Mouse (Mus musculus) lung, embryonic 14.5 days (tissue): Measurements from ENCODE around the gene Bcl2. TPM values are rescaled to one million over a fixed set of nuclear protein-coding genes. Genes with fewer than 3 reads are reported as not detected.

ENCODE experiments used
- ATAC-seq: fragments of 200-750 bp; cut with Nextera tagmentation; 2 replicates; pipeline ENCODE4 v1.8.0; 2017; ENCODE audit warnings: mild to moderate bottlenecking, moderate TSS enrichment, moderate library complexity; ENCODE audit not compliant: insufficient read depth
- DNase-seq: peaks from one replicate; pipeline ENCODE4 v3.0.0-alpha.2; 2015
- H3K27ac ChIP-seq: fragments of 300-500 bp; sonication (generic); 2 replicates; pipeline ENCODE4 v1.5.1; 2014; ENCODE audit warnings: low read depth, mild to moderate bottlenecking, moderate library complexity
- H3K27me3 ChIP-seq: fragments of 300-500 bp; sonication (generic); 2 replicates; pipeline ENCODE4 v1.6.1; 2014; ENCODE audit warnings: low read length, control low read depth; ENCODE audit not compliant: insufficient read depth
- H3K36me3 ChIP-seq: fragments of 300-500 bp; sonication (generic); 2 replicates; pipeline ENCODE4 v1.6.1; 2014; ENCODE audit warnings: control low read depth; ENCODE audit not compliant: insufficient read depth
- H3K4me1 ChIP-seq: fragments of 300-500 bp; sonication (generic); 2 replicates; pipeline ENCODE4 v1.6.1; 2014; ENCODE audit warnings: antibody characterized with exemption, control low read depth; ENCODE audit not compliant: insufficient read depth
- H3K4me2 ChIP-seq: fragments of 300-500 bp; sonication (generic); 2 replicates; pipeline ENCODE4 v1.6.1; 2014; ENCODE audit warnings: mild to moderate bottlenecking
- H3K4me3 ChIP-seq: fragments of 300-500 bp; sonication (generic); 2 replicates; pipeline ENCODE4 v1.5.1; 2014; ENCODE audit warnings: low read depth, low read length
- H3K9ac ChIP-seq: fragments of 300-500 bp; sonication (generic); 2 replicates; pipeline ENCODE4 v1.6.1; 2014
- H3K9me3 ChIP-seq: fragments of 300-500 bp; sonication (generic); 2 replicates; pipeline ENCODE4 v1.6.1; 2016; ENCODE audit warnings: low read depth, low read length, control low read depth
- CTCF ChIP-seq: IDR thresholded peaks from 2 replicates; pipeline ENCODE4 v1.5.1; 2016; ENCODE audit warnings: antibody characterized with exemption, low read depth
- WGBS: fragments of 180-500 bp; shearing (Covaris S2); extraction: QIAGEN DNeasy Blood & Tissue Kit; methylation state at CpG from one replicate; pipeline ENCODE4 v1.1.7; 2014; 5-methylcytosine and 5-hydroxymethylcytosine counted together
- polyA plus RNA-seq: library from polyadenylated mRNA; unstranded; fragments of >200 nt; fragmentation: Nextera tagmentation; extraction: Ambion mirVana; gene quantifications from 2 replicates; pipeline ENCODE4 v1.2.1, GENCODE M21; 2014

Bcl2 gene
- polyA plus RNA-seq, 1 experiment from 2014 or later, result 16.5 TPM

GRCm38 (mm10) chr1:106553846-106554802 lies 159.9 kb downstream of the Bcl2 start:
- WGBS, result 55% methylated on average over 8 of the region's 8 CpGs
- DNase-seq (peak; percentile 50), ATAC-seq (peak; percentile 30; the same call in 1 of the 2 replicates)
- Histone ChIP-seq H3K36me3 (no peaks in the 10 kb centered on the region), H3K4me2 (no peak overlapping the region), H3K9ac (no peak overlapping the region), H3K27me3 (no peaks in the 10 kb centered on the region), H3K4me1 (peaks cover 41% of the 10 kb centered on the region), H3K4me3 (no peak overlapping the region), H3K27ac (peak overlapping the region; percentile 67; the same call in 1 of the 2 replicates), H3K9me3 (no peaks in the 10 kb centered on the region)
- no peak for TF ChIP-seq CTCF

GRCm38 (mm10) chr1:106552856-106553255 lies 161.2 kb downstream of the Bcl2 start:
- no peaks in the 10 kb centered on the region for H3K36me3 ChIP-seq
- no peak overlapping the region for H3K4me3 ChIP-seq
- DNase-seq (peak; percentile 92), ATAC-seq (peak; percentile 92)
- H3K9me3 ChIP-seq, result no peaks in the 10 kb centered on the region
- peak overlapping the region; percentile 8; the same call in 1 of the 2 replicates for H3K4me2 ChIP-seq
- peak overlapping the region; percentile 44 for H3K27ac ChIP-seq
- H3K9ac ChIP-seq, result no peak overlapping the region
- peaks cover 43% of the 10 kb centered on the region for H3K4me1 ChIP-seq
- WGBS, result 23% methylated on average over 7 of the region's 7 CpGs
- no peak for TF ChIP-seq CTCF
- H3K27me3 ChIP-seq, result no peaks in the 10 kb centered on the region

GRCm38 (mm10) chr1:106550580-106550979 lies 163.5 kb downstream of the Bcl2 start:
- Histone ChIP-seq H3K4me2 (no peak overlapping the region), H3K27ac (no peak overlapping the region), H3K27me3 (no peaks in the 10 kb centered on the region), H3K9ac (no peak overlapping the region), H3K36me3 (no peaks in the 10 kb centered on the region), H3K9me3 (no peaks in the 10 kb centered on the region), H3K4me3 (no peak overlapping the region), H3K4me1 (peaks cover 42% of the 10 kb centered on the region)
- 81% methylated on average over 3 of the region's 3 CpGs for WGBS
- no peak for ATAC-seq
- no peak for DNase-seq
- 0 out of 2 replicates have a peak, but pooled peaks have one; percentile 1 for TF ChIP-seq CTCF

- Histone ChIP-seq H3K9me3 (no peaks in the 10 kb centered on the region), H3K27me3 (no peaks in the 10 kb centered on the region), H3K4me1 (peaks cover 30% of the 10 kb centered on the region), H3K36me3 (no peaks in the 10 kb centered on the region), H3K4me2 (no peak overlapping the region), H3K9ac (no peak overlapping the region), H3K4me3 (no peak overlapping the region), H3K27ac (peak overlapping the region; percentile 68; the same call in 1 of the 2 replicates)
- no peak for ATAC-seq
- TF ChIP-seq CTCF, result no peak
- WGBS, result 82% methylated on average over 5 of the region's 5 CpGs
- no peak for DNase-seq
Measured at GRCm38 (mm10) chr1:106549025-106549424, 165.0 kb downstream of the Bcl2 start.

- TF ChIP-seq CTCF, result peak; percentile 53
- Histone ChIP-seq H3K9ac (no peak overlapping the region), H3K36me3 (peaks cover 3% of the 10 kb centered on the region; the same call in 1 of the 2 replicates), H3K27ac (no peak overlapping the region), H3K4me3 (no peak overlapping the region), H3K4me2 (no peak overlapping the region), H3K27me3 (no peaks in the 10 kb centered on the region), H3K9me3 (no peaks in the 10 kb centered on the region), H3K4me1 (peaks cover 11% of the 10 kb centered on the region)
- peak; percentile 38 for ATAC-seq
- peak; percentile 80 for DNase-seq
- WGBS, result 59% methylated on average over 6 of the region's 6 CpGs
Measured at GRCm38 (mm10) chr1:106544817-106545612, 169.1 kb downstream of the Bcl2 start.

- Histone ChIP-seq H3K36me3 (peaks cover 3% of the 10 kb centered on the region; the same call in 1 of the 2 replicates), H3K9me3 (no peaks in the 10 kb centered on the region), H3K4me3 (no peak overlapping the region), H3K27ac (no peak overlapping the region), H3K9ac (no peak overlapping the region), H3K4me2 (no peak overlapping the region), H3K4me1 (no peaks in the 10 kb centered on the region), H3K27me3 (no peaks in the 10 kb centered on the region)
- 37% methylated on average over 5 of the region's 5 CpGs for WGBS
- peak; percentile 66 for TF ChIP-seq CTCF
- ATAC-seq (peak; percentile 39; the same call in 1 of the 2 replicates), DNase-seq (peak; percentile 73)
Measured at GRCm38 (mm10) chr1:106542731-106543130, 171.3 kb downstream of the Bcl2 start.
